Mouse (Mus musculus): ENCODE measurements at regions not wholly inside any gene's neighbourhood (a gene's known extent, or its start where the extent isn't known, plus 50 kb on each side); places are given as distances from the start of the nearest gene placed in this dataset.

DNA sequence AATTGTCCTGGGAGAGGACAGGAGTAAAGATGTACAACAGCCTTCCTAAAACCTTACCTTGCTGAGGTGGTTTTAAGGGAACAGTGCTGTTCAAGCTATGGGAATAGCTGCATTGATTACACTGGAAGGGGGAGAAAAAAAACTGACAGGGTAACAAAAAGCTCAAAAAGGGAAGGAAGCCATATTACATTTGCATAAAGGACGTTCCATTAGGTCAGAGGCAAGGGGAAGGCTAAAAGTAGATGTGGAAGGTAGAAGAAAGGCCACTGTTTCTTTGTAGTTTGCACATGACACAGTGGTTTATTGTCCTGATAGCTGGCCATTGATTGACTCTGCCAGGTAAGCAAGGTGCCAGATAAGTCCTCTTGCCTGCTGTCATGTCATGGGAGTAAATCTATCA, 110.2 kb upstream of the Vgll2 start:
- no peak for ATAC-seq
- H3K4me3 ChIP-seq (ENCODE audit: low read length), result no peak overlapping the region
- H3K9me3 ChIP-seq (ENCODE audit: control insufficient read depth, low read length), result no peaks in the 10 kb centered on the region
- H3K27me3 ChIP-seq (replicated peaks; ENCODE audit: control insufficient read depth, insufficient read depth, low read length), result no peaks in the 10 kb centered on the region
- H3K9ac ChIP-seq (ENCODE audit: low read depth, low read length), result no peak overlapping the region
- no peaks in the 10 kb centered on the region for H3K36me3 ChIP-seq (ENCODE audit: control insufficient read depth, insufficient read depth, low read length)
- no peak overlapping the region for H3K4me2 ChIP-seq (ENCODE audit: low read depth, low read length)
- WGBS, result 42% methylated on average over 1 of the region's 1 CpGs
- H3K4me1 ChIP-seq (ENCODE audit: control insufficient read depth, insufficient read depth, low read length), result no peaks in the 10 kb centered on the region
- no peak overlapping the region for H3K27ac ChIP-seq (ENCODE audit: low read length)

DNA sequence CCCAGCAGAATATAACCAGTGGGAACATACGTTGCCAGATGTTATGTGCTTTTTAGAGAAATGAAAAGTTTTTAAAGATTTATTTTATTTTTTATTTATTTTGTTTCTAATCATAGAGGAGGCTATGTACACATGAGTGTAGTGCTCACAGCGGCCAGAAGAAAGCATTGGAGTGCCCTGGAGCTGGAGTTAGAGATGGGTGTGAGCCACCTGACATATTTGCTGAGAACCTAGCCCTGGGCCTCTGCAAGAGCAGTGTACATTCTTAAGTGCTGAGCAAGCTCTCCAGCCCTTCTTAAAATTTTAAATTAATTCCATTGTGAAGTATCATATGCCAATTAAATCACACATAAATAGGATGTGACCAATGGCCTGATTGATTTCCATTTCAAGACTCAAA, 95.7 kb upstream of the Vgll2 start:
- Histone ChIP-seq H3K9ac (ENCODE audit: low read depth, low read length) (no peak overlapping the region), H3K4me3 (ENCODE audit: low read length) (no peak overlapping the region), H3K27ac (ENCODE audit: low read length) (no peak overlapping the region), H3K27me3 (replicated peaks; ENCODE audit: control insufficient read depth, insufficient read depth, low read length) (no peaks in the 10 kb centered on the region), H3K36me3 (ENCODE audit: control insufficient read depth, insufficient read depth, low read length) (no peaks in the 10 kb centered on the region), H3K4me2 (ENCODE audit: low read depth, low read length) (no peak overlapping the region), H3K9me3 (ENCODE audit: control insufficient read depth, low read length) (no peaks in the 10 kb centered on the region), H3K4me1 (ENCODE audit: control insufficient read depth, insufficient read depth, low read length) (no peaks in the 10 kb centered on the region)
- no peak for ATAC-seq
- WGBS, result 71% methylated on average over 2 of the region's 2 CpGs

GRCm38 (mm10) chr10:51929341-51929740, 93.0 kb upstream of the Vgll2 start:
- WGBS, result 86% methylated on average over 6 of the region's 6 CpGs
- ATAC-seq, result no peak
- no peaks in the 10 kb centered on the region for H3K36me3 ChIP-seq (ENCODE audit: control insufficient read depth, insufficient read depth, low read length)

GRCm38 (mm10) chr10:51930266-51930665, 92.0 kb upstream of the Vgll2 start:
- Histone ChIP-seq H3K9me3 (ENCODE audit: control insufficient read depth, low read length) (no peaks in the 10 kb centered on the region), H3K4me1 (ENCODE audit: control insufficient read depth, insufficient read depth, low read length) (no peaks in the 10 kb centered on the region), H3K9ac (ENCODE audit: low read depth, low read length) (no peak overlapping the region), H3K4me2 (ENCODE audit: low read depth, low read length) (no peak overlapping the region), H3K27me3 (replicated peaks; ENCODE audit: control insufficient read depth, insufficient read depth, low read length) (no peaks in the 10 kb centered on the region), H3K27ac (ENCODE audit: low read length) (no peak overlapping the region), H3K4me3 (ENCODE audit: low read length) (no peak overlapping the region), H3K36me3 (ENCODE audit: control insufficient read depth, insufficient read depth, low read length) (no peaks in the 10 kb centered on the region)
- WGBS, result 68% methylated on average over 2 of the region's 2 CpGs
- ATAC-seq, result no peak

More at GRCm38 (mm10) chr10:51929341-51929740, 93.0 kb upstream of the Vgll2 start:
- H3K4me2 ChIP-seq (ENCODE audit: low read depth, low read length), result no peak overlapping the region
- H3K4me1 ChIP-seq (ENCODE audit: control insufficient read depth, insufficient read depth, low read length), result no peaks in the 10 kb centered on the region
- H3K27ac ChIP-seq (ENCODE audit: low read length), result no peak overlapping the region
- H3K4me3 ChIP-seq (ENCODE audit: low read length), result no peak overlapping the region
- H3K9me3 ChIP-seq (ENCODE audit: control insufficient read depth, low read length), result no peaks in the 10 kb centered on the region
- H3K27me3 ChIP-seq (replicated peaks; ENCODE audit: control insufficient read depth, insufficient read depth, low read length), result no peaks in the 10 kb centered on the region
- H3K9ac ChIP-seq (ENCODE audit: low read depth, low read length), result no peak overlapping the region

DNA sequence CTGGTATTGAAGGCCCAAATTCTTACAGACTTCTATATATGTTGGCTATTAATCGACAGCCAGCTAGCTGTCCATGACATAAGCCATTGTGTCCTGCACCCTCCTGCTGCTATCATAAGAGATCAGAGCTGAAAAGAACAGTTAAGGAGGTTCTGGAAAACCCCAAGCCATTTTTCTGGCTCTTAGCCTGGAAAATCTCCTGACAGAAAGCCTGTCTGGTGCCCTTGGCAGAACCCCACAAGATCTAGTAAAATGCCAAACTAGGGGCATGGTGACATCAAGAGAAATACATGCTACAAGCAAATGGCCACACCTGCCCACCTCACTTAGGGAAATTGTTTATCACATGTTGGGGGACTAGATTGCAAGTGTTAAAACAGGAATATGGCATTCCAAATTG, 91.6 kb upstream of the Vgll2 start:
- no peaks in the 10 kb centered on the region for H3K4me1 ChIP-seq (ENCODE audit: control insufficient read depth, insufficient read depth, low read length)
- ATAC-seq, result no peak
- no peaks in the 10 kb centered on the region for H3K27me3 ChIP-seq (replicated peaks; ENCODE audit: control insufficient read depth, insufficient read depth, low read length)
- H3K27ac ChIP-seq (ENCODE audit: low read length), result no peak overlapping the region
- H3K4me2 ChIP-seq (ENCODE audit: low read depth, low read length), result no peak overlapping the region
- WGBS, result 84% methylated on average over 1 of the region's 1 CpGs
- no peaks in the 10 kb centered on the region for H3K9me3 ChIP-seq (ENCODE audit: control insufficient read depth, low read length)
- H3K36me3 ChIP-seq (ENCODE audit: control insufficient read depth, insufficient read depth, low read length), result no peaks in the 10 kb centered on the region
- no peak overlapping the region for H3K4me3 ChIP-seq (ENCODE audit: low read length)
- no peak overlapping the region for H3K9ac ChIP-seq (ENCODE audit: low read depth, low read length)

- H3K36me3 ChIP-seq (ENCODE audit: control insufficient read depth, insufficient read depth, low read length), result no peaks in the 10 kb centered on the region
- no peaks in the 10 kb centered on the region for H3K4me1 ChIP-seq (ENCODE audit: control insufficient read depth, insufficient read depth, low read length)
- H3K4me2 ChIP-seq (ENCODE audit: low read depth, low read length), result no peak overlapping the region
- H3K27me3 ChIP-seq (replicated peaks; ENCODE audit: control insufficient read depth, insufficient read depth, low read length), result no peaks in the 10 kb centered on the region
- WGBS, result 79% methylated on average over 3 of the region's 3 CpGs
- H3K9me3 ChIP-seq (ENCODE audit: control insufficient read depth, low read length), result no peaks in the 10 kb centered on the region
- H3K4me3 ChIP-seq (ENCODE audit: low read length), result no peak overlapping the region
- ATAC-seq, result no peak
- no peak overlapping the region for H3K9ac ChIP-seq (ENCODE audit: low read depth, low read length)
- H3K27ac ChIP-seq (ENCODE audit: low read length), result no peak overlapping the region
Observed at GRCm38 (mm10) chr10:51935482-51935881, 86.8 kb upstream of the Vgll2 start.

GRCm38 (mm10) chr10:51941192-51941591, 81.1 kb upstream of the Vgll2 start:
- Histone ChIP-seq H3K4me3 (ENCODE audit: low read length) (no peak overlapping the region), H3K36me3 (ENCODE audit: control insufficient read depth, insufficient read depth, low read length) (no peaks in the 10 kb centered on the region), H3K4me1 (ENCODE audit: control insufficient read depth, insufficient read depth, low read length) (no peaks in the 10 kb centered on the region), H3K9ac (ENCODE audit: low read depth, low read length) (no peak overlapping the region), H3K9me3 (ENCODE audit: control insufficient read depth, low read length) (no peaks in the 10 kb centered on the region), H3K27ac (ENCODE audit: low read length) (no peak overlapping the region), H3K27me3 (replicated peaks; ENCODE audit: control insufficient read depth, insufficient read depth, low read length) (no peaks in the 10 kb centered on the region), H3K4me2 (ENCODE audit: low read depth, low read length) (no peak overlapping the region)
- WGBS, result 79% methylated on average over 2 of the region's 2 CpGs
- ATAC-seq, result no peak

- H3K4me1 ChIP-seq (ENCODE audit: control insufficient read depth, insufficient read depth, low read length), result no peaks in the 10 kb centered on the region
- no peak overlapping the region for H3K4me2 ChIP-seq (ENCODE audit: low read depth, low read length)
- H3K36me3 ChIP-seq (ENCODE audit: control insufficient read depth, insufficient read depth, low read length), result no peaks in the 10 kb centered on the region
- no peak overlapping the region for H3K9ac ChIP-seq (ENCODE audit: low read depth, low read length)
- H3K9me3 ChIP-seq (ENCODE audit: control insufficient read depth, low read length), result no peaks in the 10 kb centered on the region
- WGBS, result 56% methylated on average over 4 of the region's 4 CpGs
- no peak overlapping the region for H3K27ac ChIP-seq (ENCODE audit: low read length)
- H3K27me3 ChIP-seq (replicated peaks; ENCODE audit: control insufficient read depth, insufficient read depth, low read length), result no peaks in the 10 kb centered on the region
- no peak for ATAC-seq
- no peak overlapping the region for H3K4me3 ChIP-seq (ENCODE audit: low read length)
Observed at GRCm38 (mm10) chr10:51945701-51946100, 76.6 kb upstream of the Vgll2 start.

GRCm38 (mm10) chr10:51946189-51946588, 76.1 kb upstream of the Vgll2 start:
- no peak overlapping the region for H3K9ac ChIP-seq (ENCODE audit: low read depth, low read length)
- no peak for ATAC-seq
- no peaks in the 10 kb centered on the region for H3K36me3 ChIP-seq (ENCODE audit: control insufficient read depth, insufficient read depth, low read length)
- no peaks in the 10 kb centered on the region for H3K4me1 ChIP-seq (ENCODE audit: control insufficient read depth, insufficient read depth, low read length)
- H3K9me3 ChIP-seq (ENCODE audit: control insufficient read depth, low read length), result no peaks in the 10 kb centered on the region
- no peak overlapping the region for H3K4me2 ChIP-seq (ENCODE audit: low read depth, low read length)
- no peaks in the 10 kb centered on the region for H3K27me3 ChIP-seq (replicated peaks; ENCODE audit: control insufficient read depth, insufficient read depth, low read length)
- H3K4me3 ChIP-seq (ENCODE audit: low read length), result no peak overlapping the region
- no peak overlapping the region for H3K27ac ChIP-seq (ENCODE audit: low read length)

GRCm38 (mm10) chr10:51946881-51947280, 75.4 kb upstream of the Vgll2 start:
- ATAC-seq, result no peak
- H3K27ac ChIP-seq (ENCODE audit: low read length), result no peak overlapping the region

More at GRCm38 (mm10) chr10:51946881-51947280, 75.4 kb upstream of the Vgll2 start:
- no peaks in the 10 kb centered on the region for H3K9me3 ChIP-seq (ENCODE audit: control insufficient read depth, low read length)
- no peaks in the 10 kb centered on the region for H3K36me3 ChIP-seq (ENCODE audit: control insufficient read depth, insufficient read depth, low read length)
- no peak overlapping the region for H3K9ac ChIP-seq (ENCODE audit: low read depth, low read length)
- no peaks in the 10 kb centered on the region for H3K27me3 ChIP-seq (replicated peaks; ENCODE audit: control insufficient read depth, insufficient read depth, low read length)
- no peak overlapping the region for H3K4me2 ChIP-seq (ENCODE audit: low read depth, low read length)
- H3K4me3 ChIP-seq (ENCODE audit: low read length), result no peak overlapping the region
- no peaks in the 10 kb centered on the region for H3K4me1 ChIP-seq (ENCODE audit: control insufficient read depth, insufficient read depth, low read length)

Measured in intestine, embryonic 16.5 days (tissue).